Mouse (Mus musculus) small intestine, adult 2 months (tissue): ENCODE results near the gene Akap2. TPM values are rescaled to one million over a fixed set of nuclear protein-coding genes. Genes with fewer than 3 reads are reported as not detected.

Source experiments
- H3K27ac ChIP-seq: fragments of 200-500 bp; 2 replicates; pipeline ENCODE4 v1.5.1; 2012; ENCODE audit warnings: low read depth, low read length, control low read depth, inconsistent platforms; ENCODE audit not compliant: insufficient read depth
- H3K27me3 ChIP-seq: fragments of 200-500 bp; 2 replicates; pipeline ENCODE4 v1.6.1; 2012; ENCODE audit warnings: mild to moderate bottlenecking, moderate library complexity, low read length, inconsistent platforms; ENCODE audit not compliant: control insufficient read depth, insufficient read depth
- H3K36me3 ChIP-seq: fragments of 200-500 bp; 2 replicates; pipeline ENCODE4 v1.6.1; 2012; ENCODE audit warnings: mild to moderate bottlenecking, low read length, control low read depth, inconsistent platforms; ENCODE audit not compliant: control insufficient read depth, insufficient read depth
- H3K4me1 ChIP-seq: fragments of 200-500 bp; 2 replicates; pipeline ENCODE4 v1.6.1; 2012; ENCODE audit warnings: low read length, inconsistent platforms, mixed read lengths; ENCODE audit not compliant: control insufficient read depth, insufficient read depth, insufficient read length
- H3K4me3 ChIP-seq: fragments of 200-500 bp; 2 replicates; pipeline ENCODE4 v1.5.1; 2012; ENCODE audit warnings: low read depth, mild to moderate bottlenecking, control low read depth, inconsistent platforms, low read length, moderate library complexity
- CTCF ChIP-seq: fragments of 200-500 bp; IDR thresholded peaks from 2 replicates; pipeline ENCODE4 v1.5.1; 2012; ENCODE audit warnings: low read depth, mild to moderate bottlenecking, control low read depth, inconsistent platforms, low read length, moderate library complexity, mixed read lengths; ENCODE audit not compliant: insufficient replicate concordance, insufficient read length; ENCODE audit errors: extremely low read depth
- POLR2A ChIP-seq: fragments of 200-500 bp; IDR thresholded peaks from 2 replicates; pipeline ENCODE4 v1.6.1; 2012; ENCODE audit warnings: low read depth, mild to moderate bottlenecking, control low read depth, inconsistent platforms, low read length, moderate library complexity
- WGBS: fragments of 180-500 bp; shearing (Covaris S2); methylation state at CpG from one replicate; pipeline ENCODE4 v1.1.7; 2018; 5-methylcytosine and 5-hydroxymethylcytosine counted together
- polyA plus RNA-seq: library from polyadenylated mRNA; depleted of rRNA; stranded (reverse); fragments of >200 nt; gene quantifications from 2 replicates; pipeline ENCODE4 v1.2.3, GENCODE M21; 2012

Akap2 gene
- polyA plus RNA-seq, 1 experiment = 7.6 TPM

- H3K27ac ChIP-seq = no peak overlapping the region
- no peak for TF ChIP-seq POLR2A
- H3K36me3 ChIP-seq = no peaks in the 10 kb centered on the region
- WGBS = 87% methylated on average over 5 of the region's 5 CpGs
- H3K4me1 ChIP-seq = no peaks in the 10 kb centered on the region
- no peaks in the 10 kb centered on the region for H3K27me3 ChIP-seq
- H3K4me3 ChIP-seq = no peak overlapping the region
Measured at GRCm38 (mm10) chr4:57735426-57735825, 18.0 kb downstream of the Akap2 start.

- 60% methylated on average over 8 of the region's 8 CpGs for WGBS
- no peak overlapping the region for H3K4me3 ChIP-seq
- no peaks in the 10 kb centered on the region for H3K36me3 ChIP-seq
- H3K4me1 ChIP-seq = no peaks in the 10 kb centered on the region
- no peak overlapping the region for H3K27ac ChIP-seq
- no peak for TF ChIP-seq CTCF
- no peak for TF ChIP-seq POLR2A
- no peaks in the 10 kb centered on the region for H3K27me3 ChIP-seq
Measured at GRCm38 (mm10) chr4:57738856-57739552, 21.5 kb downstream of the Akap2 start.

GRCm38 (mm10) chr4:57743325-57743929 lies 26.0 kb downstream of the Akap2 start:
- 59% methylated on average over 11 of the region's 11 CpGs for WGBS
- H3K27me3 ChIP-seq = no peaks in the 10 kb centered on the region
- H3K4me3 ChIP-seq = no peak overlapping the region
- no peak overlapping the region for H3K27ac ChIP-seq
- H3K36me3 ChIP-seq = no peaks in the 10 kb centered on the region
- H3K4me1 ChIP-seq = no peaks in the 10 kb centered on the region
- no peak for TF ChIP-seq CTCF
- TF ChIP-seq POLR2A = no peak

GRCm38 (mm10) chr4:57750651-57751050 lies 33.2 kb downstream of the Akap2 start:
- H3K4me1 ChIP-seq = no peaks in the 10 kb centered on the region
- WGBS = 28% methylated on average over 4 of the region's 4 CpGs
- no peak overlapping the region for H3K27ac ChIP-seq
- no peaks in the 10 kb centered on the region for H3K27me3 ChIP-seq
- H3K36me3 ChIP-seq = no peaks in the 10 kb centered on the region
- no peak overlapping the region for H3K4me3 ChIP-seq
- TF ChIP-seq POLR2A = no peak
- TF ChIP-seq CTCF = no peak

- Histone ChIP-seq H3K4me1 (no peaks in the 10 kb centered on the region), H3K27ac (no peak overlapping the region), H3K4me3 (no peak overlapping the region), H3K36me3 (no peaks in the 10 kb centered on the region), H3K27me3 (no peaks in the 10 kb centered on the region)
- no peak for TF ChIP-seq CTCF
- TF ChIP-seq POLR2A = no peak
- 37% methylated on average over 4 of the region's 4 CpGs for WGBS
Measured at GRCm38 (mm10) chr4:57751054-57751453, 33.6 kb downstream of the Akap2 start.

GRCm38 (mm10) chr4:57751566-57751965 lies 34.1 kb downstream of the Akap2 start:
- no peaks in the 10 kb centered on the region for H3K36me3 ChIP-seq
- no peak overlapping the region for H3K4me3 ChIP-seq
- no peak overlapping the region for H3K27ac ChIP-seq
- no peak for TF ChIP-seq CTCF
- TF ChIP-seq POLR2A = no peak
- 92% methylated on average over 11 of the region's 11 CpGs for WGBS
- no peaks in the 10 kb centered on the region for H3K4me1 ChIP-seq
- H3K27me3 ChIP-seq = no peaks in the 10 kb centered on the region

GRCm38 (mm10) chr4:57755085-57755484 lies 37.6 kb downstream of the Akap2 start:
- WGBS = 83% methylated on average over 11 of the region's 11 CpGs
- no peaks in the 10 kb centered on the region for H3K27me3 ChIP-seq
- H3K4me3 ChIP-seq = no peak overlapping the region
- H3K36me3 ChIP-seq = no peaks in the 10 kb centered on the region
- H3K4me1 ChIP-seq = no peaks in the 10 kb centered on the region
- no peak overlapping the region for H3K27ac ChIP-seq
- no peak for TF ChIP-seq POLR2A
- no peak for TF ChIP-seq CTCF
